Mouse (Mus musculus) central nervous system, embryonic 14 days (tissue): ENCODE results near the gene Gm3755. TPM values are rescaled to one million over a fixed set of nuclear protein-coding genes. Genes with fewer than 3 reads are reported as not detected.

Experiments
- polyA plus RNA-seq: library from polyadenylated mRNA; depleted of rRNA; stranded (reverse); fragments of >200 nt; gene quantifications from 2 replicates; pipeline ENCODE4 v1.2.3, GENCODE M21; 2012; rRNA removed

Gene Gm3755
- polyA plus RNA-seq: not detected in 2 replicates

DNA sequence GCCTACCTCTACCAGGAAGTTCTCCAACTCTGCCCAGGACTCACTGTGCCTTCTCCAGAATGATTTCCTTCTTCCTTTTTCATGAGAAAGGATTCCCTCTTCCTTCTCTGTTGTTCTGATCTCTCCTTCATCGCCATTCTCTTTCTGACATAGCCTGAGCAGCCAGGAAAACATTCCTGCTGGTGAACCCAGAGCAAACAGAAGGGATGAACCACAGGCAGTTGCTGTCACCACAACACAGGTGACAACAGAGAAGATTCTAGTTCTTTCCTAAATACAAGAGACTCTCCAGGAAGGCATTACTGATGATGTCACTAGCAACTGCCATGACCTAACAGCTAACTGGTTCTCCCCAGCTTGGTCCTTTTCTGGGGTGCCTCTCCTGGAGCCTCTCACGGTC, at the start of gene Gm3755:
TSS of gene Gm3755 (minus strand) at position 101 of the 400 bp plus-strand sequence.

DNA sequence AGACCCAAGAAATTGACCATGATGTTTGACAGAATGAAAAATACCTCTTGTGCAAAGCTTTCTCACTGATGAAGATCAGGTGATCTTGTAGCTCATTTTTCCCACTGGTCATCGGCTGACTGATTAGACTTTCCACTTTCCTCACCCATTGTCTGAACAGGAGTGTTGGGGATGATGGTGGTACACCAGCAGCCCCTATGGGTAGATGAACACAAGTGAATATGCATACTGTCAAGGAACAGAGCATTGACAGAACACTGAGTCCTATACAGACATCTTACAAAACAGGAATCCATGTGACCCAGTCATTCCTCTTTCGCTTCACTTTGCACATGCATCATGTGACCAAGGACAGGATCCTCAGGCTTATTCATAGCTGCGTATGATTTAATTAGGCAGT, 32.9 kb upstream of the Gm3755 start, which contains the start of gene Gm3752:
TSS of gene Gm3752 (minus strand) at position 101 of the 400 bp plus-strand sequence.

Other genes with a start within 250 kb of the Gm3755 start
- gene Gm3727, start 186.2 kb downstream of the Gm3755 start, polyA plus RNA-seq: not detected in 2 replicates
- 6.0 and 6.2 TPM in 2 replicates for gene Gm3739, start 135.9 kb downstream of the Gm3755 start, polyA plus RNA-seq
- gene Gm5797, start 118.5 kb downstream of the Gm3755 start, polyA plus RNA-seq: not detected in 2 replicates
- gene Gm8374, start 85.8 kb downstream of the Gm3755 start, polyA plus RNA-seq: not detected in 2 replicates
- 10.1 and 11.4 TPM in 2 replicates for gene Gm3752, start 32.8 kb upstream of the Gm3755 start, polyA plus RNA-seq
- 3.6 and 3.8 TPM in 2 replicates for gene Gm3558, start 117.6 kb upstream of the Gm3755 start, polyA plus RNA-seq
- gene Gm10338, start 144.7 kb upstream of the Gm3755 start, polyA plus RNA-seq: not detected in 2 replicates
- gene Gm10128, start 193.1 kb upstream of the Gm3755 start, polyA plus RNA-seq: not detected in 2 replicates